Mouse (Mus musculus): Measurements from ENCODE around the gene Magi1. TPM values are rescaled to one million over a fixed set of nuclear protein-coding genes. Genes with fewer than 3 reads are reported as not detected.

The Magi1 gene
- polyA plus RNA-seq, 1 experiment: 56.4 TPM

Other genes with a start within 250 kb of the Magi1 start
- 21.1 TPM in 2 replicates for gene Slc25a26, start 216.4 kb upstream of the Magi1 start, polyA plus RNA-seq (2012; rRNA removed)

All from frontal cortex, adult 2 months (tissue).